Mouse (Mus musculus) ES-Bruce4 (cell line): ENCODE data around the gene Hecw2.

Experiments used
- CTCF ChIP-seq: IDR thresholded peaks from one replicate; pipeline ENCODE4 v1.8.1; 2011; ENCODE audit warnings: low read depth, low read length
- EP300 ChIP-seq: IDR thresholded peaks from 2 replicates; pipeline ENCODE4 v1.6.1; 2011; ENCODE audit warnings: low read depth, low read length; ENCODE audit not compliant: insufficient read depth
- POLR2A ChIP-seq: IDR thresholded peaks from one replicate; pipeline ENCODE4 v1.8.1; 2011; ENCODE audit warnings: low read length; ENCODE audit not compliant: insufficient read depth

DNA sequence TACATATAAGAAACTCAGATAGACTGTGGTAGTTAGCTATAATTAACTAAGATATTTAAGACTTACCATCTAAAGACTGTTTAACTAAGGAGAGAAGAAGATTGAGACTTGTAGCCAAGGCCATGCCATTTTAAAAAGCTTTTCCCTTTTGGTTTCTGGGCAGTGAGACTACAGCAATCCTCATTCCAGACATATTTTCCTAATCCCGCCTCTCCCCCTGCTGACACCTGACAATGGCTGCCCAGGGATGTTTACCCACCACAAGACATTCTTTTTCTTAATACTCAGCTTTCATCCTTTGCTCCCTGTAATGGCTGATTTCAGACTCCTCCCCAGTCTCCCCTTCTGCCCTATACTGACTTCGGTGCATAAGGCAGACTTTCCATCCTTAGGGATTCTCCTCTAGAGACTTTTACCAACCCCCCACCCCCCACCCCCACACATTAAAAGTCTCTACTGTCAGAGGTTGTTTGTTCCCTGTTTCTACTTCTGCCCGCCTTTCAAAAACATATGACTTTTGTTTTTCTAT, 328.5 kb downstream of the Hecw2 start:
- no peak for TF ChIP-seq CTCF
- TF ChIP-seq EP300, result peak; percentile 89
- TF ChIP-seq POLR2A, result no peak
